Mouse (Mus musculus): ENCODE data around the gene Nol4l.

Nol4l gene

GRCm38 (mm10) chr2:153529931-153530766 lies at the start of gene Nol4l:
TSS of gene Nol4l (minus strand) at chr2:153529971.
- DNase-seq (ENCODE audit: low read depth, low spot score): no peak

GRCm38 (mm10) chr2:153577122-153577521 lies 47.4 kb upstream of the Nol4l start:
- no peak for DNase-seq (ENCODE audit: low read depth, low spot score)

- DNase-seq (ENCODE audit: low read depth, low spot score): no peak
These were observed 46.4 kb upstream of the Nol4l start for GRCm38 (mm10) chr2:153576150-153576549.

GRCm38 (mm10) chr2:153575554-153575953 lies 45.8 kb upstream of the Nol4l start:
- DNase-seq (ENCODE audit: low read depth, low spot score): no peak

- DNase-seq (ENCODE audit: low read depth, low spot score): no peak
These were observed 43.3 kb upstream of the Nol4l start for GRCm38 (mm10) chr2:153573101-153573500.

- DNase-seq (ENCODE audit: low read depth, low spot score): no peak
These were observed 38.8 kb upstream of the Nol4l start for GRCm38 (mm10) chr2:153568541-153568940.

- DNase-seq (ENCODE audit: low read depth, low spot score): no peak
These were observed 38.2 kb upstream of the Nol4l start for GRCm38 (mm10) chr2:153568013-153568412.

GRCm38 (mm10) chr2:153564343-153564742 lies 34.6 kb upstream of the Nol4l start:
- DNase-seq (ENCODE audit: low read depth, low spot score): no peak

- DNase-seq (ENCODE audit: low read depth, low spot score): no peak
These were observed 31.8 kb upstream of the Nol4l start for GRCm38 (mm10) chr2:153561564-153561963.

- peak; percentile 20 for DNase-seq (ENCODE audit: low read depth, low spot score)
These were observed 31.1 kb upstream of the Nol4l start for GRCm38 (mm10) chr2:153560664-153561541.

- DNase-seq (ENCODE audit: low read depth, low spot score): no peak
These were observed 29.9 kb upstream of the Nol4l start for GRCm38 (mm10) chr2:153559613-153560152.

- no peak for DNase-seq (ENCODE audit: low read depth, low spot score)
These were observed 28.7 kb upstream of the Nol4l start for GRCm38 (mm10) chr2:153558464-153558863.

- no peak for DNase-seq (ENCODE audit: low read depth, low spot score)
These were observed 27.5 kb upstream of the Nol4l start for GRCm38 (mm10) chr2:153557259-153557658.

- DNase-seq (ENCODE audit: low read depth, low spot score): no peak
These were observed 26.4 kb upstream of the Nol4l start for GRCm38 (mm10) chr2:153556208-153556607.

- DNase-seq (ENCODE audit: low read depth, low spot score): no peak
These were observed 24.8 kb upstream of the Nol4l start for GRCm38 (mm10) chr2:153554543-153554942.

GRCm38 (mm10) chr2:153549486-153549885 lies 19.7 kb upstream of the Nol4l start:
- DNase-seq (ENCODE audit: low read depth, low spot score): no peak

- DNase-seq (ENCODE audit: low read depth, low spot score): no peak
These were observed 18.6 kb upstream of the Nol4l start for GRCm38 (mm10) chr2:153548221-153548923.

- DNase-seq (ENCODE audit: low read depth, low spot score): no peak
These were observed 17.9 kb upstream of the Nol4l start for GRCm38 (mm10) chr2:153547633-153548032.

- no peak for DNase-seq (ENCODE audit: low read depth, low spot score)
These were observed 17.2 kb upstream of the Nol4l start for GRCm38 (mm10) chr2:153546972-153547371.

- no peak for DNase-seq (ENCODE audit: low read depth, low spot score)
These were observed 16.7 kb upstream of the Nol4l start for GRCm38 (mm10) chr2:153546471-153546870.

- no peak for DNase-seq (ENCODE audit: low read depth, low spot score)
These were observed 15.0 kb upstream of the Nol4l start for GRCm38 (mm10) chr2:153544771-153545170.
